Mouse (Mus musculus): ENCODE results near the gene Mb. TPM values are rescaled to one million over a fixed set of nuclear protein-coding genes. Genes with fewer than 3 reads are reported as not detected.

Mb gene
- polyA plus RNA-seq (2012; rRNA removed), result 0.07 and 2.0 TPM in 2 replicates

GRCm38 (mm10) chr15:77050570-77050969, at the start of gene Mb:
Gene Mb (minus strand): TSS chr15:77050670.

GRCm38 (mm10) chr15:77044597-77045320, 5.7 kb downstream of the Mb start, which contains the start of gene Apol6:
Gene Apol6 (plus strand): TSS chr15:77044729.

Other genes starting within 250 kb of the Mb start
- gene Zfp251, start 179.2 kb downstream of the Mb start, polyA plus RNA-seq (2012; rRNA removed), result 23.9 and 26.1 TPM in 2 replicates
- gene Zfp7, start 171.4 kb downstream of the Mb start, polyA plus RNA-seq (2012; rRNA removed), result 15.4 and 16.0 TPM in 2 replicates
- 0.88 and 1.4 TPM in 2 replicates for gene Gm49527, start 171.3 kb downstream of the Mb start, polyA plus RNA-seq (2012; rRNA removed)
- 30.5 and 31.8 TPM in 2 replicates for gene Zfp647, start 125.2 kb downstream of the Mb start, polyA plus RNA-seq (2012; rRNA removed)
- 40.9 and 46.2 TPM in 2 replicates for gene 1110038F14Rik, start 102.2 kb downstream of the Mb start, polyA plus RNA-seq (2012; rRNA removed)
- gene Apol6, start 5.9 kb downstream of the Mb start, polyA plus RNA-seq (2012; rRNA removed), result 0.11 and 0.16 TPM in 2 replicates